Mouse (Mus musculus) megakaryocyte, embryonic 14.5 days (primary cell): Measurements from ENCODE around the gene Antxr1.

Experiments used
- FLI1 ChIP-seq: IDR thresholded peaks from 2 replicates; pipeline ENCODE4 v1.6.1; 2012; ENCODE audit warnings: low read length, inconsistent platforms, mixed read lengths
- GATA1 ChIP-seq: IDR thresholded peaks from 3 replicates; pipeline ENCODE4 v1.6.1; 2012; ENCODE audit warnings: mixed read lengths, low read length, inconsistent platforms, borderline replicate concordance

GRCm38 (mm10) chr6:87165536-87166311 lies 169.9 kb downstream of the Antxr1 start:
- TF ChIP-seq GATA1 (no peak), FLI1 (no peak)
